In genomic region chr15:79027291-79028205, GRCm38 (mm10) we compare ENCODE assay signal across 8 mouse cellular contexts. TPM values are rescaled to one million over a fixed set of nuclear protein-coding genes. Genes with fewer than 3 reads are reported as not detected.
A peak's percentile ranks its signal among the peaks of the same experiment; 100 is the strongest.
DNase-seq lines count a peak whose midpoint lies in the region; ATAC-seq and TF ChIP-seq lines count a peak whose summit lies in the region.

No protein-coding gene starts in this region.

- no peak for TF ChIP-seq CTCF in cerebellum, adult 2 months (IDR thresholded peaks at IDR 0.05; ENCODE audit: borderline replicate concordance, insufficient read depth, low read depth, low read length)

- H3K9me3 ChIP-seq in megakaryocyte, embryonic 14.5 days: no peaks in the 10 kb centered on the region
- H3K9me3 ChIP-seq in heart, embryonic 11.5 days (replicated peaks; ENCODE audit: control insufficient read depth, low read length): no peaks in the 10 kb centered on the region
- H3K9me3 ChIP-seq in kidney, embryonic 14.5 days (ENCODE audit: control insufficient read depth, low read length): no peaks in the 10 kb centered on the region

- peak overlapping the region; percentile 86 for H3K27ac ChIP-seq in cerebellum, adult 2 months (ENCODE audit: insufficient read depth, low read length)
- H3K27ac ChIP-seq in heart, embryonic 11.5 days (ENCODE audit: low read depth, low read length): peak overlapping the region; percentile 94
- peak overlapping the region; percentile 93 for H3K27ac ChIP-seq in kidney, embryonic 14.5 days (ENCODE audit: low read depth, low read length)
- H3K27ac ChIP-seq in macrophage: no peak overlapping the region

- no peaks in the 10 kb centered on the region for H3K79me2 ChIP-seq in macrophage (ENCODE audit: inconsistent target)

- no peak for TF ChIP-seq POLR2A in cerebellum, adult 2 months (IDR thresholded peaks at IDR 0.05; ENCODE audit: borderline replicate concordance, insufficient read depth, low read length)

- H3K4me1 ChIP-seq in megakaryocyte, embryonic 14.5 days: peaks cover 50% of the 10 kb centered on the region
- peaks cover 6% of the 10 kb centered on the region for H3K4me1 ChIP-seq in cerebellum, adult 2 months (ENCODE audit: control insufficient read depth, insufficient read depth, low read length)
- H3K4me1 ChIP-seq in heart, embryonic 11.5 days (ENCODE audit: control insufficient read depth, insufficient read depth, low read length): peaks cover 25% of the 10 kb centered on the region
- peaks cover 32% of the 10 kb centered on the region for H3K4me1 ChIP-seq in kidney, embryonic 14.5 days (ENCODE audit: control insufficient read depth, insufficient read depth, low read length)

- peak overlapping the region; percentile 100 for H3K9ac ChIP-seq in heart, embryonic 11.5 days (ENCODE audit: low read depth, low read length)
- H3K9ac ChIP-seq in kidney, embryonic 14.5 days (ENCODE audit: low read depth, low read length): peak overlapping the region; percentile 93

- peak overlapping the region; percentile 96 for H3K4me3 ChIP-seq in megakaryocyte, embryonic 14.5 days (replicated peaks)
- peak overlapping the region; percentile 70 for H3K4me3 ChIP-seq in cerebellum, adult 2 months (replicated peaks; ENCODE audit: insufficient read depth, low read depth, low read length)
- H3K4me3 ChIP-seq in heart, embryonic 11.5 days (ENCODE audit: low read depth, low read length): peak overlapping the region; percentile 72
- H3K4me3 ChIP-seq in kidney, embryonic 14.5 days (ENCODE audit: low read length): peak overlapping the region; percentile 55
- peak overlapping the region; percentile 11; the same call in 1 of the 2 replicates for H3K4me3 ChIP-seq in macrophage (ENCODE audit: inconsistent target)

- H3K27me3 ChIP-seq in megakaryocyte, embryonic 14.5 days (replicated peaks): peaks cover 59% of the 10 kb centered on the region
- no peaks in the 10 kb centered on the region for H3K27me3 ChIP-seq in cerebellum, adult 2 months (ENCODE audit: control insufficient read depth, insufficient read depth, low read length)
- H3K27me3 ChIP-seq in heart, embryonic 11.5 days (ENCODE audit: control insufficient read depth, insufficient read depth, low read length): peaks cover 2% of the 10 kb centered on the region; the same call in 1 of the 2 replicates
- H3K27me3 ChIP-seq in kidney, embryonic 14.5 days (ENCODE audit: control insufficient read depth, insufficient read depth, low read length): no peaks in the 10 kb centered on the region

- WGBS in cerebellum, adult 2 months: 3% methylated on average over 43 of the region's 46 CpGs
- 6% methylated on average over 45 of the region's 46 CpGs for WGBS in heart, embryonic 11.5 days (ENCODE audit: insufficient replicate concordance)
- WGBS in kidney, embryonic 14.5 days: 5% methylated on average over 42 of the region's 46 CpGs
- 17% methylated on average over 39 of the region's 46 CpGs for WGBS in macrophage (ENCODE audit: missing documents)

- DNase-seq in cerebellum, adult 2 months: peak in 1 of 2 experiments; percentile 57
- DNase-seq in yolk sac, embryonic 10.5 days (ENCODE audit: low spot score): peak; percentile 45

- H3K36me3 ChIP-seq in megakaryocyte, embryonic 14.5 days (replicated peaks; ENCODE audit: low read length): no peaks in the 10 kb centered on the region
- no peaks in the 10 kb centered on the region for H3K36me3 ChIP-seq in heart, embryonic 11.5 days (ENCODE audit: control insufficient read depth, insufficient read depth, low read length)
- H3K36me3 ChIP-seq in kidney, embryonic 14.5 days (ENCODE audit: control insufficient read depth, insufficient read depth, low read length): no peaks in the 10 kb centered on the region
- no peaks in the 10 kb centered on the region for H3K36me3 ChIP-seq in macrophage (ENCODE audit: inconsistent target)

- H3K4me2 ChIP-seq in heart, embryonic 11.5 days: peak overlapping the region; percentile 98
- peak overlapping the region; percentile 98 for H3K4me2 ChIP-seq in kidney, embryonic 14.5 days (replicated peaks; ENCODE audit: low read depth, low read length)

- ATAC-seq in megakaryocyte, adult 5-6 weeks (ENCODE audit: poor library complexity, severe bottlenecking): no peak
- no peak for ATAC-seq in heart, embryonic 11.5 days (replicated peaks; ENCODE audit: insufficient number of reproducible peaks, low FRiP score, low TSS enrichment)
- no peak for ATAC-seq in kidney, embryonic 14.5 days (ENCODE audit: low FRiP score, low TSS enrichment)
- ATAC-seq in megakaryocyte progenitor cell, adult 5-6 weeks (replicated peaks; ENCODE audit: poor library complexity): no peak

RNA-seq across cellular contexts. Expression of gene H1f0, which starts 0.7 kb away (rescaled TPM):
- 211 and 406 TPM in 2 replicates for polyA plus RNA-seq in megakaryocyte, embryonic 14.5 days (2012; ENCODE audit: insufficient read depth, low replicate concordance)
- total RNA-seq in megakaryocyte, adult 5-6 weeks (2015): 47.9 and 51.3 TPM in 2 replicates
- total RNA-seq in megakaryocyte, adult 5-6 weeks (2017): 87.2 and 90.0 TPM in 2 replicates
- polyA plus RNA-seq in cerebellum, adult 2 months (2012; rRNA removed): 197 and 242 TPM in 2 replicates
- 74.6 and 178 TPM in 2 replicates for polyA plus RNA-seq in heart, embryonic 11.5 days (2014; fragmentation: Nextera tagmentation; extraction: Ambion mirVana)
- 137 and 306 TPM in 2 replicates for polyA plus RNA-seq in kidney, embryonic 14.5 days (2014; fragmentation: Nextera tagmentation; extraction: Ambion mirVana)
- total RNA-seq in macrophage (2018; cell fraction: chromatin; rRNA removed): 10 to 100 TPM in 9 of 26 experiments, 1 to 10 TPM in 17; 1.3 to 34.0 (median 6.4) TPM
- 100 to 1,000 TPM in 1 of 26 experiments, 10 to 100 TPM in 25; 33.9 to 115 (median 71.3) TPM for total RNA-seq in macrophage (2018; cell fraction: cytosol; rRNA removed)
- total RNA-seq in macrophage (2018; cell fraction: nucleus; rRNA removed): 10 to 100 TPM in 24 of 26 experiments, 1 to 10 TPM in 2; 8.0 to 98.0 (median 32.0) TPM
- 47.1 to 75.1 TPM (median 48.4 TPM) in 3 replicates for polyA plus RNA-seq in macrophage (2018)
- 11.1 and 14.5 TPM in 2 replicates for total RNA-seq in megakaryocyte progenitor cell, adult 5-6 weeks (2015)
- 24.3 and 29.0 TPM in 2 replicates for total RNA-seq in megakaryocyte progenitor cell, adult 5-6 weeks (2017)

RNA-seq across cellular contexts. Expression of gene Galr3, which starts 14.1 kb away (rescaled TPM):
- polyA plus RNA-seq in megakaryocyte, embryonic 14.5 days (2012; ENCODE audit: insufficient read depth, low replicate concordance): 10.8 and 18.1 TPM in 2 replicates
- not detected in 2 replicates for total RNA-seq in megakaryocyte, adult 5-6 weeks (2015)
- not detected in 2 replicates for total RNA-seq in megakaryocyte, adult 5-6 weeks (2017)
- polyA plus RNA-seq in cerebellum, adult 2 months (2012; rRNA removed): 0.11 and 0.26 TPM in 2 replicates
- not detected in 2 replicates for polyA plus RNA-seq in heart, embryonic 11.5 days (2014; fragmentation: Nextera tagmentation; extraction: Ambion mirVana)
- 0.28 TPM in 1 of 2 replicates, not detected in the other for polyA plus RNA-seq in kidney, embryonic 14.5 days (2014; fragmentation: Nextera tagmentation; extraction: Ambion mirVana)
- not detected for total RNA-seq in macrophage (2018; cell fraction: chromatin; rRNA removed)
- not detected for total RNA-seq in macrophage (2018; cell fraction: cytosol; rRNA removed)
- total RNA-seq in macrophage (2018; cell fraction: nucleus; rRNA removed): not detected
- not detected in 3 replicates for polyA plus RNA-seq in macrophage (2018)
- 0.15 and 0.69 TPM in 2 replicates for total RNA-seq in megakaryocyte progenitor cell, adult 5-6 weeks (2015)
- total RNA-seq in megakaryocyte progenitor cell, adult 5-6 weeks (2017): 0.29 and 0.91 TPM in 2 replicates

RNA-seq across cellular contexts. Expression of gene Ankrd54, which starts 35.1 kb away (rescaled TPM):
- 32.5 and 90.9 TPM in 2 replicates for polyA plus RNA-seq in megakaryocyte, embryonic 14.5 days (2012; ENCODE audit: insufficient read depth, low replicate concordance)
- total RNA-seq in megakaryocyte, adult 5-6 weeks (2015): 13.5 and 14.3 TPM in 2 replicates
- total RNA-seq in megakaryocyte, adult 5-6 weeks (2017): 10.3 and 11.2 TPM in 2 replicates
- polyA plus RNA-seq in cerebellum, adult 2 months (2012; rRNA removed): 40.7 and 42.8 TPM in 2 replicates
- polyA plus RNA-seq in heart, embryonic 11.5 days (2014; fragmentation: Nextera tagmentation; extraction: Ambion mirVana): 28.2 and 28.7 TPM in 2 replicates
- 48.6 and 54.2 TPM in 2 replicates for polyA plus RNA-seq in kidney, embryonic 14.5 days (2014; fragmentation: Nextera tagmentation; extraction: Ambion mirVana)
- total RNA-seq in macrophage (2018; cell fraction: chromatin; rRNA removed): 10 to 100 TPM in 20 of 26 experiments, 1 to 10 TPM in 6; 5.3 to 31.1 (median 19.2) TPM
- 10 to 100 TPM in 5 of 26 experiments, 1 to 10 TPM in 21; 3.8 to 11.0 (median 8.2) TPM for total RNA-seq in macrophage (2018; cell fraction: cytosol; rRNA removed)
- 10 to 100 TPM in 20 of 26 experiments, 1 to 10 TPM in 6; 6.0 to 28.1 (median 13.0) TPM for total RNA-seq in macrophage (2018; cell fraction: nucleus; rRNA removed)
- polyA plus RNA-seq in macrophage (2018): 3.9 to 9.7 TPM (median 8.3 TPM) in 3 replicates
- total RNA-seq in megakaryocyte progenitor cell, adult 5-6 weeks (2015): 16.0 and 17.3 TPM in 2 replicates
- 11.2 and 18.8 TPM in 2 replicates for total RNA-seq in megakaryocyte progenitor cell, adult 5-6 weeks (2017)

RNA-seq across cellular contexts. Expression of gene Eif3l, which starts 47.4 kb away (rescaled TPM):
- 9.1 and 10.8 TPM in 2 replicates for polyA plus RNA-seq in megakaryocyte, embryonic 14.5 days (2012; ENCODE audit: insufficient read depth, low replicate concordance)
- total RNA-seq in megakaryocyte, adult 5-6 weeks (2015): 110 and 116 TPM in 2 replicates
- 153 and 155 TPM in 2 replicates for total RNA-seq in megakaryocyte, adult 5-6 weeks (2017)
- 88.1 and 93.0 TPM in 2 replicates for polyA plus RNA-seq in cerebellum, adult 2 months (2012; rRNA removed)
- 166 and 189 TPM in 2 replicates for polyA plus RNA-seq in heart, embryonic 11.5 days (2014; fragmentation: Nextera tagmentation; extraction: Ambion mirVana)
- 207 and 265 TPM in 2 replicates for polyA plus RNA-seq in kidney, embryonic 14.5 days (2014; fragmentation: Nextera tagmentation; extraction: Ambion mirVana)
- 10 to 100 TPM; 16.3 to 78.6 (median 48.6) TPM for total RNA-seq in macrophage (2018; cell fraction: chromatin; rRNA removed)
- total RNA-seq in macrophage (2018; cell fraction: cytosol; rRNA removed): 10 to 100 TPM; 52.0 to 93.5 (median 68.5) TPM
- 10 to 100 TPM; 20.9 to 85.9 (median 40.6) TPM for total RNA-seq in macrophage (2018; cell fraction: nucleus; rRNA removed)
- 92.1 to 130 TPM (median 96.7 TPM) in 3 replicates for polyA plus RNA-seq in macrophage (2018)
- total RNA-seq in megakaryocyte progenitor cell, adult 5-6 weeks (2015): 192 and 203 TPM in 2 replicates
- 259 and 271 TPM in 2 replicates for total RNA-seq in megakaryocyte progenitor cell, adult 5-6 weeks (2017)

Comparison
In these comparisons a context has a peak if more than half of its experiments do, and no peak if none do; other contexts are left out.
1. H3K4me3 ChIP-seq: peak in every context shown above with its lines; median percentile 96 in megakaryocyte, embryonic 14.5 days; 72 in heart, embryonic 11.5 days; 70 in cerebellum, adult 2 months; 55 in kidney, embryonic 14.5 days; 11 in macrophage.